In the genomic region with DNA sequence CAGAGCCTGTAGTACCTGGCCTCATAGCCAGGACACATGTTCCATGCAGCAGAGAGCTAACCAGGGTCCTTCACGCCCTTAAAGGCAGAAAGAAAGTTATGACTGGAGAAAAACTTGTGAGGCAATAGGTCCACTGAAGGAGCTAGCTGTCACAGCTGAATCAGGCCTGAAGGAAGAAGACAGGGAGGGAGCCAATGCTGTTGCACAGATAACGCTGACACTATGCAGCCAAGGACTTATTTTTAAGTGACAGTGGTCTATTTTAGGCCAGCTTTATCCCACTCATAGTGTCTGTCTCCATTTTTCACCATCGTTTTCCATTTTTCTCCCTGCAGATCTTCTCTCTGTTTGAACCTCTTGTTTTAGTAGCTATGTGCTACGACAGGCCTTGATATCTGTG, we compare ENCODE assay signal across 27 mouse cellular contexts.
"Had no signal": no experiment of that assay in that cellular context is flagged by ENCODE, and none has a peak within 500 bp of the region (broad histone marks: within the 10 kb centered on the region; RNA-seq: fewer than 3 reads in every experiment).

No protein-coding gene starts in this region.

- H3K9ac ChIP-seq: forebrain, postnatal 0 days; heart, embryonic 13.5 days; heart, embryonic 15.5 days; hindbrain, embryonic 12.5 days; hindbrain, embryonic 14.5 days; intestine, embryonic 15.5 days; limb, embryonic 12.5 days; liver, embryonic 13.5 days had no signal

- H3K27ac ChIP-seq: gastrocnemius, adult 2 months; heart, adult 2 months; heart, embryonic 15.5 days; hindbrain, embryonic 10.5 days; hindbrain, embryonic 12.5 days; hindbrain, embryonic 14.5 days; intestine, embryonic 15.5 days; layer of hippocampus, adult 2 months; left cerebral cortex, adult 2 months; limb, embryonic 10.5 days; limb, embryonic 12.5 days; liver, embryonic 13.5 days had no signal

- ATAC-seq: forebrain, postnatal 0 days; hindbrain, embryonic 16.5 days; inflammation-experienced regulatory T-cells, adult 6 months; intestine, embryonic 15.5 days; intestine, postnatal 0 days had no signal

- H3K9me3 ChIP-seq: heart, embryonic 13.5 days; heart, embryonic 15.5 days; hindbrain, embryonic 10.5 days; hindbrain, embryonic 12.5 days; intestine, embryonic 15.5 days; limb, embryonic 10.5 days; limb, embryonic 12.5 days; liver, embryonic 13.5 days had no signal

- H3K4me3 ChIP-seq: gastrocnemius, adult 2 months; heart, adult 2 months; heart, embryonic 13.5 days; heart, embryonic 15.5 days; hindbrain, embryonic 10.5 days; hindbrain, embryonic 12.5 days; intestine, embryonic 15.5 days; layer of hippocampus, adult 2 months; left cerebral cortex, adult 2 months; limb, embryonic 10.5 days; limb, embryonic 12.5 days; liver, embryonic 13.5 days had no signal

- H3K36me3 ChIP-seq: heart, embryonic 13.5 days; heart, embryonic 15.5 days; hindbrain, embryonic 10.5 days; hindbrain, embryonic 12.5 days; intestine, embryonic 15.5 days; limb, embryonic 10.5 days; limb, embryonic 12.5 days; liver, embryonic 13.5 days had no signal

- DNase-seq: forebrain, postnatal 0 days; gastrocnemius, adult 2 months; gastrocnemius, postnatal 10 days; gastrocnemius, postnatal 25 days; heart, adult 2 months; heart, postnatal 4 days; kidney, adult 18-20 months; kidney, adult 8-10 months; kidney, postnatal 10 days; kidney, postnatal 25 days; kidney, postnatal 4 days; liver; liver, embryonic 13.5 days had no signal

- H3K27me3 ChIP-seq: heart, embryonic 13.5 days; heart, embryonic 15.5 days; hindbrain, embryonic 12.5 days; intestine, embryonic 15.5 days; limb, embryonic 12.5 days; liver, embryonic 13.5 days had no signal

- H3K4me1 ChIP-seq: hindbrain, embryonic 12.5 days; intestine, embryonic 15.5 days; limb, embryonic 10.5 days; liver, embryonic 13.5 days had no signal

- H3K4me2 ChIP-seq: heart, embryonic 13.5 days; heart, embryonic 15.5 days; hindbrain, embryonic 12.5 days; hindbrain, embryonic 14.5 days; intestine, embryonic 15.5 days; limb, embryonic 12.5 days; liver, embryonic 11.5 days; liver, embryonic 13.5 days had no signal
